Mouse (Mus musculus): Measurements from ENCODE around the gene Nudt6. TPM values are rescaled to one million over a fixed set of nuclear protein-coding genes. Genes with fewer than 3 reads are reported as not detected.

Gene Nudt6
- polyA plus RNA-seq, 1 experiment from 2014 or later = 6.3 TPM

Other genes starting within 250 kb of the Nudt6 start
- not detected in 2 replicates for gene Il21, start 187.6 kb downstream of the Nudt6 start, polyA plus RNA-seq (2014; fragmentation: Nextera tagmentation; extraction: Ambion mirVana)
- gene Bbs12, start 107.7 kb downstream of the Nudt6 start, polyA plus RNA-seq (2014; fragmentation: Nextera tagmentation; extraction: Ambion mirVana) = 5.9 and 6.8 TPM in 2 replicates
- 1.6 and 2.0 TPM in 2 replicates for gene Cetn4, start 107.5 kb downstream of the Nudt6 start, polyA plus RNA-seq (2014; fragmentation: Nextera tagmentation; extraction: Ambion mirVana)
- gene Fgf2, start 71.9 kb downstream of the Nudt6 start, polyA plus RNA-seq (2014; fragmentation: Nextera tagmentation; extraction: Ambion mirVana) = 0.36 and 0.52 TPM in 2 replicates
- gene Spata5, start 315 bp downstream of the Nudt6 start, polyA plus RNA-seq (2014; fragmentation: Nextera tagmentation; extraction: Ambion mirVana) = 37.0 and 38.5 TPM in 2 replicates
- gene Spry1, start 219.7 kb upstream of the Nudt6 start, polyA plus RNA-seq (2014; fragmentation: Nextera tagmentation; extraction: Ambion mirVana) = 6.0 and 7.3 TPM in 2 replicates

Measured in forebrain, embryonic 14.5 days (tissue).